Comparison of ENCODE assay signal across 8 mouse cellular contexts in genomic region chr2:24761923-24762445, GRCm38 (mm10). TPM values are rescaled to one million over a fixed set of nuclear protein-coding genes. Genes with fewer than 3 reads are reported as not detected.
DNase-seq lines count a peak whose midpoint lies in the region; ATAC-seq and TF ChIP-seq lines count a peak whose summit lies in the region.

No protein-coding gene starts in this region.

- TF ChIP-seq CTCF in G1E (IDR thresholded peaks at IDR 0.05; ENCODE audit: low read depth, low read length), result no peak

- H3K27me3 ChIP-seq in G1E (ENCODE audit: insufficient read depth, low read length), result no peaks in the 10 kb centered on the region; the same call in 1 of the 2 replicates
- H3K27me3 ChIP-seq in forebrain, embryonic 13.5 days, result peaks cover 22% of the 10 kb centered on the region
- H3K27me3 ChIP-seq in hindbrain, embryonic 10.5 days (ENCODE audit: insufficient read depth, poor library complexity, severe bottlenecking), result peaks cover 31% of the 10 kb centered on the region
- peaks cover 27% of the 10 kb centered on the region for H3K27me3 ChIP-seq in lung, embryonic 16.5 days (ENCODE audit: control insufficient read depth, insufficient read depth, low read depth, low read length)

- no peak for DNase-seq in G1E (ENCODE audit: low spot score)
- DNase-seq in c-Kit-positive CD71-positive TER-119-positive erythroid progenitor cells, embryonic 14.5 days (ENCODE audit: low spot score), result peak; percentile 40
- peak; percentile 81 for DNase-seq in hindbrain, embryonic 10.5 days (ENCODE audit: low spot score)
- DNase-seq in layer of hippocampus, postnatal 10 days (ENCODE audit: low spot score in 2 of 2), result peak; percentile 74 to 78
- DNase-seq in ovary, postnatal 14 days (ENCODE audit: low spot score), result peak; percentile 64
- peak; percentile 66 to 68 for DNase-seq in thymus, postnatal 36 days

- H3K9me3 ChIP-seq in G1E (replicated peaks), result peaks cover 14% of the 10 kb centered on the region
- H3K9me3 ChIP-seq in forebrain, embryonic 13.5 days (replicated peaks), result no peaks in the 10 kb centered on the region
- H3K9me3 ChIP-seq in hindbrain, embryonic 10.5 days, result no peaks in the 10 kb centered on the region
- H3K9me3 ChIP-seq in lung, embryonic 16.5 days (ENCODE audit: control insufficient read depth, low read length), result no peaks in the 10 kb centered on the region

- no peaks in the 10 kb centered on the region for H3K4me1 ChIP-seq in G1E (ENCODE audit: insufficient read depth, low read depth, low read length)
- H3K4me1 ChIP-seq in forebrain, embryonic 13.5 days, result peaks cover 19% of the 10 kb centered on the region
- H3K4me1 ChIP-seq in hindbrain, embryonic 10.5 days (replicated peaks), result peaks cover 19% of the 10 kb centered on the region
- peaks cover 15% of the 10 kb centered on the region for H3K4me1 ChIP-seq in lung, embryonic 16.5 days (replicated peaks; ENCODE audit: control insufficient read depth, insufficient read depth, low read length)

- peak overlapping the region; percentile 76 for H3K9ac ChIP-seq in forebrain, embryonic 13.5 days
- H3K9ac ChIP-seq in lung, embryonic 16.5 days (ENCODE audit: low read length), result no peak overlapping the region

- peak overlapping the region; percentile 98 for H3K4me2 ChIP-seq in forebrain, embryonic 13.5 days
- peak overlapping the region; percentile 94 for H3K4me2 ChIP-seq in lung, embryonic 16.5 days (ENCODE audit: low read depth, low read length)

- H3K27ac ChIP-seq in forebrain, embryonic 13.5 days, result no peak overlapping the region
- H3K27ac ChIP-seq in hindbrain, embryonic 10.5 days, result peak overlapping the region; percentile 84
- no peak overlapping the region for H3K27ac ChIP-seq in lung, embryonic 16.5 days (ENCODE audit: low read length)

- no peaks in the 10 kb centered on the region for H3K36me3 ChIP-seq in G1E (replicated peaks)
- H3K36me3 ChIP-seq in forebrain, embryonic 13.5 days (ENCODE audit: poor library complexity, severe bottlenecking), result peaks cover 4% of the 10 kb centered on the region; the same call in 1 of the 2 replicates
- no peaks in the 10 kb centered on the region; the same call in 1 of the 2 replicates for H3K36me3 ChIP-seq in hindbrain, embryonic 10.5 days
- H3K36me3 ChIP-seq in lung, embryonic 16.5 days (ENCODE audit: control insufficient read depth, insufficient read depth, low read length), result no peaks in the 10 kb centered on the region

- peak overlapping the region; percentile 27; the same call in 1 of the 2 replicates for H3K4me3 ChIP-seq in G1E (ENCODE audit: low read depth, low read length)
- H3K4me3 ChIP-seq in forebrain, embryonic 13.5 days, result peak overlapping the region; percentile 70
- peak overlapping the region; percentile 80 for H3K4me3 ChIP-seq in hindbrain, embryonic 10.5 days
- H3K4me3 ChIP-seq in lung, embryonic 16.5 days (ENCODE audit: low read length), result peak overlapping the region; percentile 55

- under 1% methylated on average over 35 of the region's 35 CpGs for WGBS in forebrain, embryonic 13.5 days
- under 1% methylated on average over 35 of the region's 35 CpGs for WGBS in hindbrain, embryonic 10.5 days
- WGBS in lung, embryonic 16.5 days, result under 1% methylated on average over 35 of the region's 35 CpGs

- ATAC-seq in G1E (ENCODE audit: extremely low read depth, insufficient number of reproducible peaks, low FRiP score, poor library complexity, severe bottlenecking), result no peak
- ATAC-seq in forebrain, embryonic 13.5 days, result peak; percentile 66
- peak; percentile 85 for ATAC-seq in lung, embryonic 16.5 days (ENCODE audit: low read depth)

RNA-seq across cellular contexts. Expression of gene Cacna1b, which starts 1.0 kb away (rescaled TPM):
- total RNA-seq in G1E (2014; fragmentation: Nextera tagmentation) (not detected in 2 replicates), G1E (2017) (under 0.01 TPM in 2 replicates)
- not detected in 2 replicates for polyA plus RNA-seq in G1E (2012)
- polyA plus RNA-seq in forebrain, embryonic 13.5 days (2015; fragmentation: Nextera tagmentation; extraction: Ambion mirVana), result 4.5 and 5.6 TPM in 2 replicates
- 3.3 and 3.7 TPM in 2 replicates for polyA plus RNA-seq in hindbrain, embryonic 10.5 days (2016; fragmentation: Nextera tagmentation; extraction: Ambion mirVana)
- 100 to 1,000 TPM; 105 to 106 TPM for total RNA-seq in layer of hippocampus, postnatal 10 days (2021)
- polyA plus RNA-seq in lung, embryonic 16.5 days (2015; fragmentation: Nextera tagmentation; extraction: Ambion mirVana), result 0.11 and 0.31 TPM in 2 replicates

Comparison
In these comparisons a context has a peak if more than half of its experiments do, and no peak if none do; other contexts are left out.
1. H3K4me3 ChIP-seq: peak in every context shown above with its lines; median percentile 80 in hindbrain, embryonic 10.5 days; 70 in forebrain, embryonic 13.5 days; 55 in lung, embryonic 16.5 days; 27 in G1E.